Mouse (Mus musculus): Measurements from ENCODE around the gene C87499.

DNA sequence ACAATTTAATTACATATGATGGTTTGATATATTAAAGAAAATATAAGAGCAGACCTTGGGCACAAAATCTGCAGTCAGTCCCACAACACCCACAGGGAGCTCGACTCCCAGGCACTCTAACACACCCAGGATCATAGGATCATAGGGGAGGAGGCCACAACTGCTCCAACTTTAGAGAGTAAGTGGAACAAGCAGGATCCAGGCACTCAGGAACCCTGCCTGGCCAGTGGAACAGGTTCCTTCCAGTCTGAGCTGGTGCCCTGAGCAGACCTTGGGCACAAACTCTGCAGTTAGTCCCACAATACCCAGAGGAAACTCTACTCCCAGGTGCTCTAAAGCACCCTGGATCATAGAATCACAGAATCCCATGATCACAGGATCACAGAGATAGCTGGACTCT, 21.2 kb upstream of the C87499 start:
- TF ChIP-seq CTCF (IDR thresholded peaks at IDR 0.05; ENCODE audit: low read depth): no peak
- no peak for TF ChIP-seq EP300 (IDR thresholded peaks at IDR 0.05; ENCODE audit: low read depth)
